Mouse (Mus musculus): ENCODE results near the gene Rrn3. TPM values are rescaled to one million over a fixed set of nuclear protein-coding genes. Genes with fewer than 3 reads are reported as not detected.
"Not testable (repeated sequence)": the region's sequence is repeated elsewhere in the genome, so short reads cannot be mapped to it uniquely, and the experiment has no call there.

The Rrn3 gene
- polyA plus RNA-seq, 1 experiment from 2014 or later = 28.1 TPM

DNA sequence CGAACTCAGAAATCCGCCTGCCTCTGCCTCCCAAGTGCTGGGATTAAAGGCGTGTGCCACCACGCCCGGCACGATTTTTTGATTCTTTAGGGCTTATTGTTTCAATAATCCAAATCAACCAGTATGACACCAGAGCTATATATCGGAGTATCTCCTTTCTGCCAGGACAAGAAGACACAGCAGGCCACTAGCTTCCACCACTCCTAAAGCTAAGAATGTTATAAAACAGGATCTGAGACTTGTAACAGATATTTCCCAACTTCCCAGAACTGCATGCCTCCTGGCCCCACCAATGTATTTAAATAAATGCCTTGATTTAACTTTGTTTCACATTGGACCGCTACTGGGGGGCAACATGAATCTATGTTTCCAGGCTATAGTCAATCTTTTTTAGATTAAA, 32.8 kb upstream of the Rrn3 start:
- Histone ChIP-seq H3K27me3 (replicated peaks; ENCODE audit: insufficient read depth, low read length) (no peaks in the 10 kb centered on the region), H3K4me1 (ENCODE audit: insufficient read depth, low read depth, low read length) (no peaks in the 10 kb centered on the region), H3K9ac (replicated peaks; ENCODE audit: low read depth) (no peak overlapping the region), H3K9me3 (ENCODE audit: low read length) (no peaks in the 10 kb centered on the region), H3K27ac (ENCODE audit: low read length) (no peak overlapping the region), H3K4me3 (ENCODE audit: low read depth, low read length) (no peak overlapping the region), H3K36me3 (ENCODE audit: insufficient read depth, low read length) (no peaks in the 10 kb centered on the region), H3K4me2 (replicated peaks; ENCODE audit: low read depth, low read length) (no peak overlapping the region)
- TF ChIP-seq EP300 (IDR thresholded peaks at IDR 0.05) (no peak), CTCF (IDR thresholded peaks at IDR 0.05) (no peak)
- DNase-seq (ENCODE audit: low spot score) (no peak), ATAC-seq (no peak)
- WGBS = 91% methylated on average over 8 of the region's 8 CpGs

DNA sequence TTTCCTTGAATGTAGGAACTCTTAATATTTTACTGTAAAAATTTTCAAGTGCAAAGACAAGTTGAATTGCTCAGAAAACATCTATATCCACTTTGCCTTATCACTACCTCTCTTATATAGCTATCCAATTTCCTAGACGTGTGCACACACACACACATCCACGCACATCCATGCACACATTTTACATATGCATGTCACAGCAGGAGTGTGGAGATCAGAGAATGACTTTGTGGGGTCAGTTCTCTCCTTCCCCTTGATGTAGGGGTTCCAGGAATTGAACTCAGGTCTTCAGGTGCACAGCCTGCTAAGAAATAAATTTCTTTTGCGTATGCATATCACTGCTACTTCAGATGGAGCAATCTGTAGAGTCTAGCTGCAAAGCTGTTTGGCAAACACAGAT, 32.4 kb upstream of the Rrn3 start:
- Histone ChIP-seq H3K9me3 (ENCODE audit: low read length) (no peaks in the 10 kb centered on the region), H3K36me3 (ENCODE audit: insufficient read depth, low read length) (no peaks in the 10 kb centered on the region), H3K4me3 (ENCODE audit: low read depth, low read length) (no peak overlapping the region), H3K27ac (ENCODE audit: low read length) (no peak overlapping the region), H3K9ac (replicated peaks; ENCODE audit: low read depth) (no peak overlapping the region), H3K4me2 (replicated peaks; ENCODE audit: low read depth, low read length) (no peak overlapping the region), H3K4me1 (ENCODE audit: insufficient read depth, low read depth, low read length) (no peaks in the 10 kb centered on the region), H3K27me3 (replicated peaks; ENCODE audit: insufficient read depth, low read length) (no peaks in the 10 kb centered on the region)
- TF ChIP-seq EP300 (IDR thresholded peaks at IDR 0.05) (no peak), CTCF (IDR thresholded peaks at IDR 0.05) (no peak)
- ATAC-seq (no peak), DNase-seq (ENCODE audit: low spot score) (no peak)
- WGBS = 66% methylated on average over 3 of the region's 3 CpGs

- H3K9me3 ChIP-seq (ENCODE audit: low read length); H3K4me1 ChIP-seq (ENCODE audit: insufficient read depth, low read depth, low read length); H3K4me2 ChIP-seq (replicated peaks; ENCODE audit: low read depth, low read length); H3K27ac ChIP-seq (ENCODE audit: low read length); H3K4me3 ChIP-seq (ENCODE audit: low read depth, low read length); H3K27me3 ChIP-seq (replicated peaks; ENCODE audit: insufficient read depth, low read length); DNase-seq (ENCODE audit: low spot score); ATAC-seq; H3K9ac ChIP-seq (replicated peaks; ENCODE audit: low read depth); H3K36me3 ChIP-seq (ENCODE audit: insufficient read depth, low read length): not testable (repeated sequence)
- 22% methylated on average over 10 of the region's 10 CpGs for WGBS
Measured at GRCm38 (mm10) chr16:13748813-13749212, 31.7 kb upstream of the Rrn3 start.

- ATAC-seq (no peak), DNase-seq (ENCODE audit: low spot score) (no peak)
- H3K36me3 ChIP-seq (ENCODE audit: insufficient read depth, low read length) = no peaks in the 10 kb centered on the region
- WGBS = 69% methylated on average over 5 of the region's 5 CpGs
- H3K27ac ChIP-seq (ENCODE audit: low read length) = no peak overlapping the region
- no peaks in the 10 kb centered on the region for H3K27me3 ChIP-seq (replicated peaks; ENCODE audit: insufficient read depth, low read length)
- no peaks in the 10 kb centered on the region for H3K9me3 ChIP-seq (ENCODE audit: low read length)
- no peak overlapping the region for H3K9ac ChIP-seq (replicated peaks; ENCODE audit: low read depth)
- no peak overlapping the region for H3K4me2 ChIP-seq (replicated peaks; ENCODE audit: low read depth, low read length)
- H3K4me1 ChIP-seq (ENCODE audit: insufficient read depth, low read depth, low read length) = no peaks in the 10 kb centered on the region
- no peak overlapping the region for H3K4me3 ChIP-seq (ENCODE audit: low read depth, low read length)
- TF ChIP-seq EP300 (IDR thresholded peaks at IDR 0.05) = no peak
- no peak for TF ChIP-seq CTCF (IDR thresholded peaks at IDR 0.05)
Measured at GRCm38 (mm10) chr16:13749306-13749705, 31.2 kb upstream of the Rrn3 start.

DNA sequence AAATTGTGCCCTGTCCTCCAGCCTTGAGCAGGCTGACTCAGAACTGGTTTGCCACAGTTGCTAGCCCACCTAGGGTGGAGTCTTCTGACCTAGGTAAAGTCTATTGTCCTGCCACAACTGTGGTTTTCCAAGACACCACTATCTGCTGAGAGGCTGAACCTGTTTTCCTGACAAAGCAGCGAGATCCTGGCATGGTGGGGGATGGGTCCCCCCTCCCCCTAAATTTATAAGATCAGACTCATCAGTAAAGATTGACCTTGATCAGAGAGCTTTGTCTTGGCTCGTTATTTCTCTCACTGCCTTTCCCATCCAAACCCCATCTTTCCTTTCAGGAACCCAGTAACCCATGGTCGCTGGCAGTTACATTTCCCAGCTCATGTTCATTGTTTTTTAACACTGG, 30.5 kb upstream of the Rrn3 start:
- H3K36me3 ChIP-seq (ENCODE audit: insufficient read depth, low read length) = no peaks in the 10 kb centered on the region
- no peak overlapping the region for H3K9ac ChIP-seq (replicated peaks; ENCODE audit: low read depth)
- H3K27ac ChIP-seq (ENCODE audit: low read length) = no peak overlapping the region
- no peak for TF ChIP-seq EP300 (IDR thresholded peaks at IDR 0.05)
- no peak for TF ChIP-seq CTCF (IDR thresholded peaks at IDR 0.05)
- no peak for ATAC-seq
- no peak overlapping the region for H3K4me2 ChIP-seq (replicated peaks; ENCODE audit: low read depth, low read length)
- H3K9me3 ChIP-seq (ENCODE audit: low read length) = no peaks in the 10 kb centered on the region
- H3K27me3 ChIP-seq (replicated peaks; ENCODE audit: insufficient read depth, low read length) = no peaks in the 10 kb centered on the region
- no peak for DNase-seq (ENCODE audit: low spot score)
- H3K4me1 ChIP-seq (ENCODE audit: insufficient read depth, low read depth, low read length) = no peaks in the 10 kb centered on the region
- 58% methylated on average over 3 of the region's 3 CpGs for WGBS
- no peak overlapping the region for H3K4me3 ChIP-seq (ENCODE audit: low read depth, low read length)

DNA sequence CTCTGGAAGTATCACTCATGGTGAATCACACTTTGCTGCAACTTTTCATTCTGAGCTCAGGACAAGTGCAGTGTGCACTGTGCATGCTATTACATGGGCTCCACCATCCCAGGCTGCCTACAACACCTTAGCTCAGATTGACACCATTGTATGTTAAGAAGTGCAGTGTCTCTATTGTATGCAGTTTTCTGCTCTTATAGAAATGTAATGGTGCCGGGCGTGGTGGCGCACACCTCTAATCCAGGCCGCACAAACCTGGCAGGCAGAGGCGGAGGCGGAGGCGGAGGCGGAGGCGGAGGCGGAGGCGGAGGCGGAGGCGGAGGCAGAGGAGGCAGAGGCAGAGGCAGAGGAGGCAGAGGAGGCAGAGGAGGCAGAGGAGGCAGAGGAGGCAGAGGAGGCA, 29.9 kb upstream of the Rrn3 start:
- TF ChIP-seq EP300 (IDR thresholded peaks at IDR 0.05) (no peak), CTCF (IDR thresholded peaks at IDR 0.05) (no peak)
- no peaks in the 10 kb centered on the region for H3K9me3 ChIP-seq (ENCODE audit: low read length)
- WGBS = 94% methylated on average over 13 of the region's 13 CpGs
- ATAC-seq = no peak
- H3K4me3 ChIP-seq (ENCODE audit: low read depth, low read length) = no peak overlapping the region
- no peaks in the 10 kb centered on the region for H3K27me3 ChIP-seq (replicated peaks; ENCODE audit: insufficient read depth, low read length)
- no peak overlapping the region for H3K4me2 ChIP-seq (replicated peaks; ENCODE audit: low read depth, low read length)
- no peaks in the 10 kb centered on the region for H3K4me1 ChIP-seq (ENCODE audit: insufficient read depth, low read depth, low read length)
- no peak overlapping the region for H3K27ac ChIP-seq (ENCODE audit: low read length)
- no peak overlapping the region for H3K9ac ChIP-seq (replicated peaks; ENCODE audit: low read depth)
- no peak for DNase-seq (ENCODE audit: low spot score)
- H3K36me3 ChIP-seq (ENCODE audit: insufficient read depth, low read length) = no peaks in the 10 kb centered on the region

- Histone ChIP-seq H3K36me3 (ENCODE audit: insufficient read depth, low read length) (no peaks in the 10 kb centered on the region), H3K4me2 (replicated peaks; ENCODE audit: low read depth, low read length) (peak overlapping the region; percentile 99), H3K4me3 (ENCODE audit: low read depth, low read length) (peak overlapping the region; percentile 66; the same call in 1 of the 2 replicates), H3K27ac (ENCODE audit: low read length) (no peak overlapping the region), H3K4me1 (ENCODE audit: insufficient read depth, low read depth, low read length) (no peaks in the 10 kb centered on the region), H3K27me3 (replicated peaks; ENCODE audit: insufficient read depth, low read length) (no peaks in the 10 kb centered on the region), H3K9me3 (ENCODE audit: low read length) (no peaks in the 10 kb centered on the region), H3K9ac (replicated peaks; ENCODE audit: low read depth) (no peak overlapping the region)
- DNase-seq (ENCODE audit: low spot score) (no peak), ATAC-seq (no peak)
- 51% methylated on average over 8 of the region's 8 CpGs for WGBS
- TF ChIP-seq EP300 (IDR thresholded peaks at IDR 0.05) (no peak), CTCF (IDR thresholded peaks at IDR 0.05) (no peak)
Measured at GRCm38 (mm10) chr16:13753986-13754385, 26.5 kb upstream of the Rrn3 start.

Data from lung, postnatal 0 days (tissue).